Mouse (Mus musculus): ENCODE data around the gene Olfr113. TPM values are rescaled to one million over a fixed set of nuclear protein-coding genes. Genes with fewer than 3 reads are reported as not detected.

Olfr113 gene
- polyA plus RNA-seq (2015; fragmentation: Nextera tagmentation; extraction: Ambion mirVana): not detected in 2 replicates

GRCm38 (mm10) chr17:37577563-37577962 lies at the start of gene Olfr113:
TSS of gene Olfr113 (minus strand) at chr17:37577663.

DNA sequence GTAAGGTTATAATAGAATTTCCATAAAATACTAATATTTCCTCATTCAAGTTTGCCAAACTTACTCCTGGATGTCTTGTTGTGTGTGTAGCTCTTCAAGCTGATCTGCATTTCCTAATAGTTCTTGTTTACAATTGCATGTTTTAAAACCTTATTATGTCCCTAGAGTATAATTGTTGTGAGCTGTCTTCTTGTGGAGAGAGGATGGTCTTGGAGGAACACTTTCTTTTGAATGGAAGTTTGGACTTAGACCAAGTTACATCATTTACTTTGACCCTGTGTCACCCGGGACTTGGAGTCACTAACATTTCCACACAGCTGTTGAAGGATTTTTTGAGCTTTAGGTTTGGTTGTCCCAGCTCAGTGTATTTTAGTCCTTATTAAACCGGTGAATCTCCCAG lies 49.5 kb upstream of the Olfr113 start, which contains the start of the genes Olfr115 and Olfr116:
TSS of gene Olfr115 (minus strand) at position 101 of the 400 bp plus-strand sequence.
TSS of gene Olfr116 (minus strand) at position 191 of the 400 bp plus-strand sequence.

GRCm38 (mm10) chr17:37592643-37593042 lies 15.2 kb upstream of the Olfr113 start, which contains the start of gene Olfr114:
TSS of gene Olfr114 (minus strand) at chr17:37592743.

GRCm38 (mm10) chr17:37569351-37569750 lies 8.1 kb downstream of the Olfr113 start, which contains the start of gene Olfr112:
TSS of gene Olfr112 (minus strand) at chr17:37569451.

Other genes starting within 250 kb of the Olfr113 start
- not detected in 2 replicates for gene Olfr103, start 238.0 kb downstream of the Olfr113 start, polyA plus RNA-seq (2015; fragmentation: Nextera tagmentation; extraction: Ambion mirVana)
- gene Olfr104-ps, start 218.1 kb downstream of the Olfr113 start, polyA plus RNA-seq (2015; fragmentation: Nextera tagmentation; extraction: Ambion mirVana): not detected in 2 replicates
- not detected in 2 replicates for gene Olfr105-ps, start 198.6 kb downstream of the Olfr113 start, polyA plus RNA-seq (2015; fragmentation: Nextera tagmentation; extraction: Ambion mirVana)
- not detected in 2 replicates for gene Olfr106-ps, start 187.3 kb downstream of the Olfr113 start, polyA plus RNA-seq (2015; fragmentation: Nextera tagmentation; extraction: Ambion mirVana)
- gene Olfr107, start 178.4 kb downstream of the Olfr113 start, polyA plus RNA-seq (2015; fragmentation: Nextera tagmentation; extraction: Ambion mirVana): not detected in 2 replicates
- gene Olfr108, start 132.2 kb downstream of the Olfr113 start, polyA plus RNA-seq (2015; fragmentation: Nextera tagmentation; extraction: Ambion mirVana): not detected in 2 replicates
- gene Olfr109, start 118.7 kb downstream of the Olfr113 start, polyA plus RNA-seq (2015; fragmentation: Nextera tagmentation; extraction: Ambion mirVana): not detected in 2 replicates
- 0.16 TPM in 1 of 2 replicates, not detected in the other for gene H2-M2, start 94.1 kb downstream of the Olfr113 start, polyA plus RNA-seq (2015; fragmentation: Nextera tagmentation; extraction: Ambion mirVana)
- gene Olfr110, start 85.2 kb downstream of the Olfr113 start, polyA plus RNA-seq (2015; fragmentation: Nextera tagmentation; extraction: Ambion mirVana): not detected in 2 replicates
- 0.05 TPM in 1 of 2 replicates, not detected in the other for gene Olfr111, start 69.6 kb downstream of the Olfr113 start, polyA plus RNA-seq (2015; fragmentation: Nextera tagmentation; extraction: Ambion mirVana)
- gene Olfr112, start 8.2 kb downstream of the Olfr113 start, polyA plus RNA-seq (2015; fragmentation: Nextera tagmentation; extraction: Ambion mirVana): not detected in 2 replicates
- gene Olfr114, start 15.1 kb upstream of the Olfr113 start, polyA plus RNA-seq (2015; fragmentation: Nextera tagmentation; extraction: Ambion mirVana): not detected in 2 replicates
- gene Olfr115, start 49.4 kb upstream of the Olfr113 start, polyA plus RNA-seq (2015; fragmentation: Nextera tagmentation; extraction: Ambion mirVana): not detected in 2 replicates
- gene Olfr116, start 49.5 kb upstream of the Olfr113 start, polyA plus RNA-seq (2015; fragmentation: Nextera tagmentation; extraction: Ambion mirVana): not detected in 2 replicates
- gene Olfr117, start 86.1 kb upstream of the Olfr113 start, polyA plus RNA-seq (2015; fragmentation: Nextera tagmentation; extraction: Ambion mirVana): not detected in 2 replicates
- not detected in 2 replicates for gene Olfr118, start 89.3 kb upstream of the Olfr113 start, polyA plus RNA-seq (2015; fragmentation: Nextera tagmentation; extraction: Ambion mirVana)
- not detected in 2 replicates for gene Olfr119, start 118.9 kb upstream of the Olfr113 start, polyA plus RNA-seq (2015; fragmentation: Nextera tagmentation; extraction: Ambion mirVana)
- not detected in 2 replicates for gene Olfr120, start 144.1 kb upstream of the Olfr113 start, polyA plus RNA-seq (2015; fragmentation: Nextera tagmentation; extraction: Ambion mirVana)
- not detected in 2 replicates for gene Olfr121, start 171.2 kb upstream of the Olfr113 start, polyA plus RNA-seq (2015; fragmentation: Nextera tagmentation; extraction: Ambion mirVana)
- not detected in 2 replicates for gene Olfr122, start 190.9 kb upstream of the Olfr113 start, polyA plus RNA-seq (2015; fragmentation: Nextera tagmentation; extraction: Ambion mirVana)
- gene Olfr123, start 215.9 kb upstream of the Olfr113 start, polyA plus RNA-seq (2015; fragmentation: Nextera tagmentation; extraction: Ambion mirVana): not detected in 2 replicates
- not detected in 2 replicates for gene Olfr124, start 222.2 kb upstream of the Olfr113 start, polyA plus RNA-seq (2015; fragmentation: Nextera tagmentation; extraction: Ambion mirVana)

Measured in spleen, postnatal 0 days (tissue).